Mouse (Mus musculus): ENCODE measurements at regions not wholly inside any gene's neighbourhood (a gene's known extent, or its start where the extent isn't known, plus 50 kb on each side); places are given as distances from the start of the nearest gene placed in this dataset.

GRCm38 (mm10) chr8:30636791-30637190 is 2791.7 kb upstream of the 5930422O12Rik start:
- no peak for DNase-seq (ENCODE audit: low read depth, low spot score)
- WGBS: 70% methylated on average over 2 of the region's 2 CpGs

GRCm38 (mm10) chr8:30642866-30643690 is 2785.4 kb upstream of the 5930422O12Rik start:
- 67% methylated on average over 3 of the region's 3 CpGs for WGBS
- no peak for DNase-seq (ENCODE audit: low read depth, low spot score)

GRCm38 (mm10) chr8:30648497-30648896 is 2780.0 kb upstream of the 5930422O12Rik start:
- DNase-seq (ENCODE audit: low read depth, low spot score): no peak

- no peak for DNase-seq (ENCODE audit: low read depth, low spot score)
- 82% methylated on average over 10 of the region's 10 CpGs for WGBS
Observed at GRCm38 (mm10) chr8:30655749-30656241, 2772.7 kb upstream of the 5930422O12Rik start.

- DNase-seq (ENCODE audit: low read depth, low spot score): no peak
- 41% methylated on average over 2 of the region's 2 CpGs for WGBS
Observed at GRCm38 (mm10) chr8:30661261-30661660, 2767.2 kb upstream of the 5930422O12Rik start.

- no peak for DNase-seq (ENCODE audit: low read depth, low spot score)
- WGBS: 62% methylated on average over 4 of the region's 4 CpGs
Observed at GRCm38 (mm10) chr8:30669451-30669850, 2759.1 kb upstream of the 5930422O12Rik start.

- 67% methylated on average over 1 of the region's 1 CpGs for WGBS
- no peak for DNase-seq (ENCODE audit: low read depth, low spot score)
Observed at GRCm38 (mm10) chr8:30677423-30677822, 2751.1 kb upstream of the 5930422O12Rik start.

- no peak for DNase-seq (ENCODE audit: low read depth, low spot score)
- 47% methylated on average over 3 of the region's 3 CpGs for WGBS
Observed at GRCm38 (mm10) chr8:30682169-30682568, 2746.3 kb upstream of the 5930422O12Rik start.

- WGBS: 74% methylated on average over 3 of the region's 3 CpGs
- DNase-seq (ENCODE audit: low read depth, low spot score): no peak
Observed at GRCm38 (mm10) chr8:30686539-30686938, 2742.0 kb upstream of the 5930422O12Rik start.

- DNase-seq (ENCODE audit: low read depth, low spot score): no peak
- WGBS: 33% methylated on average over 3 of the region's 3 CpGs
Observed at GRCm38 (mm10) chr8:30694126-30694525, 2734.4 kb upstream of the 5930422O12Rik start.

- 91% methylated on average over 1 of the region's 1 CpGs for WGBS
- no peak for DNase-seq (ENCODE audit: low read depth, low spot score)
Observed at GRCm38 (mm10) chr8:30716643-30717042, 2711.9 kb upstream of the 5930422O12Rik start.

GRCm38 (mm10) chr8:30730366-30730765 is 2698.1 kb upstream of the 5930422O12Rik start:
- no peak for DNase-seq (ENCODE audit: low read depth, low spot score)

- DNase-seq (ENCODE audit: low read depth, low spot score): no peak
- WGBS: 83% methylated on average over 11 of the region's 11 CpGs
Observed at GRCm38 (mm10) chr8:30732585-30733253, 2695.8 kb upstream of the 5930422O12Rik start.

GRCm38 (mm10) chr8:30733385-30733784 is 2695.1 kb upstream of the 5930422O12Rik start:
- no peak for DNase-seq (ENCODE audit: low read depth, low spot score)
- WGBS: 76% methylated on average over 6 of the region's 6 CpGs

GRCm38 (mm10) chr8:30735338-30735737 is 2693.2 kb upstream of the 5930422O12Rik start:
- no peak for DNase-seq (ENCODE audit: low read depth, low spot score)
- 56% methylated on average over 5 of the region's 5 CpGs for WGBS

GRCm38 (mm10) chr8:30735740-30736139 is 2692.8 kb upstream of the 5930422O12Rik start:
- 53% methylated on average over 10 of the region's 10 CpGs for WGBS
- no peak for DNase-seq (ENCODE audit: low read depth, low spot score)

GRCm38 (mm10) chr8:30746874-30747273 is 2681.6 kb upstream of the 5930422O12Rik start:
- WGBS: 52% methylated on average over 3 of the region's 3 CpGs
- DNase-seq (ENCODE audit: low read depth, low spot score): no peak
